Mouse (Mus musculus) ES-Bruce4 (cell line): ENCODE results near the gene Apbb2. TPM values are rescaled to one million over a fixed set of nuclear protein-coding genes. Genes with fewer than 3 reads are reported as not detected.

Experiments used
- H3K27ac ChIP-seq: 2 replicates; pipeline ENCODE4 v1.5.1; 2012; ENCODE audit warnings: low read length, inconsistent platforms; ENCODE audit not compliant: insufficient read depth
- H3K27me3 ChIP-seq: 2 replicates; pipeline ENCODE4 v1.6.1; 2012; ENCODE audit warnings: mild to moderate bottlenecking, low read length, inconsistent platforms; ENCODE audit not compliant: control insufficient read depth, poor library complexity, insufficient read depth, severe bottlenecking
- H3K36me3 ChIP-seq: 2 replicates; pipeline ENCODE4 v1.6.1; 2012; ENCODE audit warnings: inconsistent platforms, mild to moderate bottlenecking, low read length, moderate library complexity; ENCODE audit not compliant: control insufficient read depth, poor library complexity, insufficient read depth, severe bottlenecking
- H3K4me1 ChIP-seq: one replicate; pipeline ENCODE4 v1.8.1; 2011; ENCODE audit warnings: low read length; ENCODE audit not compliant: control insufficient read depth, insufficient read depth
- H3K4me3 ChIP-seq: 2 replicates; pipeline ENCODE4 v1.5.1; 2011; ENCODE audit warnings: low read depth, mild to moderate bottlenecking, low read length
- H3K9ac ChIP-seq: 2 replicates; pipeline ENCODE4 v1.6.1; 2012; ENCODE audit warnings: low read depth, mild to moderate bottlenecking, inconsistent platforms; ENCODE audit not compliant: poor library complexity, severe bottlenecking
- H3K9me3 ChIP-seq: replicated peaks from 2 replicates; pipeline ENCODE4 v1.6.1; 2012; ENCODE audit warnings: mild to moderate bottlenecking, low read length, inconsistent platforms; ENCODE audit not compliant: control insufficient read depth, poor library complexity, insufficient read depth, severe bottlenecking
- CTCF ChIP-seq: IDR thresholded peaks from one replicate; pipeline ENCODE4 v1.8.1; 2011; ENCODE audit warnings: low read depth, low read length
- EP300 ChIP-seq: IDR thresholded peaks from 2 replicates; pipeline ENCODE4 v1.6.1; 2011; ENCODE audit warnings: low read depth, low read length; ENCODE audit not compliant: insufficient read depth
- POLR2A ChIP-seq: IDR thresholded peaks from one replicate; pipeline ENCODE4 v1.8.1; 2011; ENCODE audit warnings: low read length; ENCODE audit not compliant: insufficient read depth
- polyA plus RNA-seq: library from polyadenylated mRNA; stranded (reverse); fragments of >200 nt; gene quantifications from 2 replicates; pipeline ENCODE4 v1.2.4, GENCODE M21; 2011; ENCODE audit warnings: low read depth; ENCODE audit not compliant: missing spikeins, insufficient read depth, insufficient read length

Apbb2 gene
- polyA plus RNA-seq, 1 experiment = 39.0 TPM

- Histone ChIP-seq H3K27ac (no peak overlapping the region), H3K4me1 (no peaks in the 10 kb centered on the region), H3K27me3 (no peaks in the 10 kb centered on the region), H3K4me3 (no peak overlapping the region), H3K36me3 (peaks cover 3% of the 10 kb centered on the region; the same call in 1 of the 2 replicates), H3K9ac (no peak overlapping the region), H3K9me3 (peaks cover 12% of the 10 kb centered on the region)
- TF ChIP-seq EP300 (no peak), POLR2A (no peak), CTCF (no peak)
Observed at GRCm38 (mm10) chr5:66300576-66300975, 318.0 kb downstream of the Apbb2 start.

- peaks cover 12% of the 10 kb centered on the region for H3K9me3 ChIP-seq
- TF ChIP-seq CTCF (no peak), POLR2A (no peak), EP300 (no peak)
- no peak overlapping the region for H3K9ac ChIP-seq
- H3K4me1 ChIP-seq = no peaks in the 10 kb centered on the region
- no peak overlapping the region for H3K4me3 ChIP-seq
- peaks cover 3% of the 10 kb centered on the region; the same call in 1 of the 2 replicates for H3K36me3 ChIP-seq
- no peaks in the 10 kb centered on the region for H3K27me3 ChIP-seq
- H3K27ac ChIP-seq = no peak overlapping the region
Observed at GRCm38 (mm10) chr5:66298856-66299255, 319.7 kb downstream of the Apbb2 start.

DNA sequence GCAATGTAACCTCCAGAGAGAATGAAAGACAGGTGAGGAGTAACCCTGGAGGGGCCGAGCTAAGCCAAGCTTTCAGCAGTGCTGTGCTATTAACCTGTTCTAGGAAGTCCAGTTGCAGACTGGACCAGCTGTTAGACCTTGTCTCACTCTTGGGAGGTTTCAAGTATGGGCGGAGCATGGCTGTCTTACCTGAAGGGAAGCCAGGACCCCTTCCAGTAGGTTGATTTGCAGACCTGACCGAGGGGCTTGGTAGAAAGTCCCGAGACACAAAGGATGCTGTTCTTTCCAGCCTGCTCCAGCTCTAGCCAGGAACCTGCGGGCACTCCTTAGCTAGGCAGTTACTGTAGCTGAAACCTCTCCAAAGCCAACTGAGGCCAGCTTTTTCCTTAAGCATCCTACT lies 322.5 kb downstream of the Apbb2 start:
- Histone ChIP-seq H3K9ac (no peak overlapping the region), H3K27ac (no peak overlapping the region), H3K4me3 (no peak overlapping the region), H3K36me3 (no peaks in the 10 kb centered on the region; the same call in 1 of the 2 replicates), H3K9me3 (no peaks in the 10 kb centered on the region), H3K27me3 (no peaks in the 10 kb centered on the region), H3K4me1 (no peaks in the 10 kb centered on the region)
- no peak for TF ChIP-seq CTCF

DNA sequence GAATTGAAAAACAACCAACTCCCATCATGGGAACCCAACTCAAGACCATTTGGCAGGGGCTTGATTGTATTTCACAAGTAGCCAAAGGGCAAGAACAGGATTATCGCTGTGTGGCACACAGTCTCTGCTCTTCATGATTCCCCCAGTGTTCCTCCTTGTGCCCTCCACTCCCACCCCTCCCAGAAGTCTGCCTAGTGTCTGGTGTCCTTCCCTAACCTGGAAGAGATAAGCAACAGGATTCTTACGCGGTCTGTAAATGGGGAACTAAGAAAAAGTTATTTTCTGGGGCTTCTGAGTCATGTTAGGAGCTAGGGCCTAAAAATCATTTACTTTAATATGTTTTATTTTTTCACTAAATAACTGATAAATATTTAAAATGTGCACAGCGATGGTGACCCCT lies 323.6 kb downstream of the Apbb2 start:
- Histone ChIP-seq H3K9me3 (no peaks in the 10 kb centered on the region), H3K27me3 (no peaks in the 10 kb centered on the region), H3K9ac (no peak overlapping the region), H3K4me1 (no peaks in the 10 kb centered on the region), H3K27ac (no peak overlapping the region), H3K36me3 (no peaks in the 10 kb centered on the region; the same call in 1 of the 2 replicates), H3K4me3 (no peak overlapping the region)
- TF ChIP-seq POLR2A = no peak
- TF ChIP-seq EP300 = no peak
- no peak for TF ChIP-seq CTCF

- TF ChIP-seq EP300 (no peak), CTCF (no peak), POLR2A (no peak)
Observed at GRCm38 (mm10) chr5:66294106-66294625, 324.4 kb downstream of the Apbb2 start.

DNA sequence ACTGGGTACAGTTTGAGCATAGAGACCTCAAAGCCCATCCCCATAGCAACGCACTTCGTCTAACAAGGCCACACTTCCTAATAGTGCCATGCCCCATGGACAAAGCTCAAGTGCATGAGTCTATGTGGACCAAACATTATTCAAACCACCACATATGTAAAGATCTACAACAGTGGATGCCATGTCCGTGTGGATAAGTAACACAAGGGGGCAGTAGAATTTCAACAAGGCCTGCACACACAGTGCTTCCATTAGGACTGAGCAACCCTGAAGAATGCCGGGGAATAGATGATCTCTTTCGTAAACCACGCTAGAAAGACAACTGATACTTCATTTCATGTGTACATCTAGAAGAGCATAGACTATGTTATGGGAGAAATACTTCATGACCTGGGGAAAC lies 337.8 kb downstream of the Apbb2 start:
- Histone ChIP-seq H3K4me3 (no peak overlapping the region), H3K4me1 (no peaks in the 10 kb centered on the region), H3K36me3 (no peaks in the 10 kb centered on the region), H3K27me3 (no peaks in the 10 kb centered on the region), H3K9ac (no peak overlapping the region), H3K9me3 (no peaks in the 10 kb centered on the region), H3K27ac (no peak overlapping the region)
- TF ChIP-seq POLR2A (no peak), EP300 (no peak), CTCF (no peak)

More at GRCm38 (mm10) chr5:66294106-66294625, 324.4 kb downstream of the Apbb2 start:
- no peaks in the 10 kb centered on the region for H3K36me3 ChIP-seq
- H3K27ac ChIP-seq = no peak overlapping the region
- H3K4me1 ChIP-seq = no peaks in the 10 kb centered on the region
- H3K4me3 ChIP-seq = no peak overlapping the region
- H3K9ac ChIP-seq = no peak overlapping the region
- no peaks in the 10 kb centered on the region for H3K27me3 ChIP-seq
- H3K9me3 ChIP-seq = no peaks in the 10 kb centered on the region
